Mouse (Mus musculus): ENCODE measurements around the gene Sla2. TPM values are rescaled to one million over a fixed set of nuclear protein-coding genes. Genes with fewer than 3 reads are reported as not detected.
"Not testable (repeated sequence)": the region's sequence is repeated elsewhere in the genome, so short reads cannot be mapped to it uniquely, and the experiment has no call there.

The Sla2 gene
- polyA plus RNA-seq, 1 experiment from 2014 or later, result 0.58 TPM

- Histone ChIP-seq H3K4me3 (replicated peaks) (no peak overlapping the region), H3K27me3 (replicated peaks) (no peaks in the 10 kb centered on the region), H3K9ac (no peak overlapping the region), H3K4me1 (no peaks in the 10 kb centered on the region), H3K36me3 (no peaks in the 10 kb centered on the region), H3K27ac (no peak overlapping the region), H3K9me3 (no peaks in the 10 kb centered on the region), H3K4me2 (no peak overlapping the region)
- 42% methylated on average over 2 of the region's 2 CpGs for WGBS
- no peak for ATAC-seq (ENCODE audit: insufficient read depth, low FRiP score, low read depth)
These were observed 32.8 kb upstream of the Sla2 start for GRCm38 (mm10) chr2:156919796-156920195.

GRCm38 (mm10) chr2:156919191-156919590 lies 32.2 kb upstream of the Sla2 start:
- H3K36me3 ChIP-seq, H3K27ac ChIP-seq: not testable (repeated sequence)

GRCm38 (mm10) chr2:156918562-156918961 lies 31.6 kb upstream of the Sla2 start:
- WGBS, result 54% methylated on average over 4 of the region's 4 CpGs
- no peak overlapping the region for H3K9ac ChIP-seq
- no peak for ATAC-seq (ENCODE audit: insufficient read depth, low FRiP score, low read depth)
- no peak overlapping the region for H3K4me3 ChIP-seq (replicated peaks)
- H3K9me3 ChIP-seq, result no peaks in the 10 kb centered on the region
- no peaks in the 10 kb centered on the region for H3K27me3 ChIP-seq (replicated peaks)
- no peak overlapping the region for H3K4me2 ChIP-seq
- H3K4me1 ChIP-seq, result no peaks in the 10 kb centered on the region
- H3K27ac ChIP-seq, result no peak overlapping the region
- H3K36me3 ChIP-seq, result no peaks in the 10 kb centered on the region

More at GRCm38 (mm10) chr2:156919191-156919590, 32.2 kb upstream of the Sla2 start:
- H3K27me3 ChIP-seq (replicated peaks); H3K4me3 ChIP-seq (replicated peaks); H3K4me2 ChIP-seq; H3K4me1 ChIP-seq; H3K9ac ChIP-seq; H3K9me3 ChIP-seq; ATAC-seq (ENCODE audit: insufficient read depth, low FRiP score, low read depth): not testable (repeated sequence)
- 86% methylated on average over 11 of the region's 11 CpGs for WGBS

GRCm38 (mm10) chr2:156916419-156917125 lies 29.6 kb upstream of the Sla2 start:
- Histone ChIP-seq H3K4me1 (no peaks in the 10 kb centered on the region), H3K4me2 (no peak overlapping the region), H3K27me3 (replicated peaks) (no peaks in the 10 kb centered on the region), H3K9ac (no peak overlapping the region), H3K27ac (no peak overlapping the region), H3K36me3 (no peaks in the 10 kb centered on the region), H3K9me3 (no peaks in the 10 kb centered on the region), H3K4me3 (replicated peaks) (no peak overlapping the region)
- no peak for ATAC-seq (ENCODE audit: insufficient read depth, low FRiP score, low read depth)
- 80% methylated on average over 3 of the region's 3 CpGs for WGBS

GRCm38 (mm10) chr2:156915559-156915958 lies 28.6 kb upstream of the Sla2 start:
- 69% methylated on average over 3 of the region's 3 CpGs for WGBS
- no peaks in the 10 kb centered on the region for H3K9me3 ChIP-seq
- H3K4me2 ChIP-seq, result no peak overlapping the region
- H3K27me3 ChIP-seq (replicated peaks), result no peaks in the 10 kb centered on the region
- no peaks in the 10 kb centered on the region for H3K4me1 ChIP-seq
- H3K4me3 ChIP-seq (replicated peaks), result no peak overlapping the region
- ATAC-seq (ENCODE audit: insufficient read depth, low FRiP score, low read depth), result no peak
- no peaks in the 10 kb centered on the region for H3K36me3 ChIP-seq
- no peak overlapping the region for H3K9ac ChIP-seq
- no peak overlapping the region for H3K27ac ChIP-seq

GRCm38 (mm10) chr2:156913191-156913590 lies 26.2 kb upstream of the Sla2 start:
- Histone ChIP-seq H3K36me3 (no peaks in the 10 kb centered on the region), H3K9ac (no peak overlapping the region), H3K9me3 (no peaks in the 10 kb centered on the region), H3K4me1 (no peaks in the 10 kb centered on the region), H3K4me2 (no peak overlapping the region), H3K27ac (no peak overlapping the region), H3K4me3 (replicated peaks) (no peak overlapping the region), H3K27me3 (replicated peaks) (no peaks in the 10 kb centered on the region)
- WGBS, result 58% methylated on average over 5 of the region's 5 CpGs
- no peak for ATAC-seq (ENCODE audit: insufficient read depth, low FRiP score, low read depth)

- H3K9me3 ChIP-seq; H3K27me3 ChIP-seq (replicated peaks); H3K27ac ChIP-seq; H3K9ac ChIP-seq; H3K36me3 ChIP-seq; ATAC-seq (ENCODE audit: insufficient read depth, low FRiP score, low read depth); H3K4me2 ChIP-seq; H3K4me3 ChIP-seq (replicated peaks); H3K4me1 ChIP-seq: not testable (repeated sequence)
- WGBS, result 31% methylated on average over 4 of the region's 4 CpGs
These were observed 18.9 kb upstream of the Sla2 start for GRCm38 (mm10) chr2:156905931-156906330.

- no peak overlapping the region for H3K4me2 ChIP-seq
- H3K4me3 ChIP-seq (replicated peaks), result no peak overlapping the region
- H3K4me1 ChIP-seq, result no peaks in the 10 kb centered on the region
- H3K9ac ChIP-seq, result no peak overlapping the region
- H3K27me3 ChIP-seq (replicated peaks), result no peaks in the 10 kb centered on the region
- H3K9me3 ChIP-seq, result no peaks in the 10 kb centered on the region
- no peak for ATAC-seq (ENCODE audit: insufficient read depth, low FRiP score, low read depth)
- WGBS, result 17% methylated on average over 6 of the region's 6 CpGs
- H3K36me3 ChIP-seq, result no peaks in the 10 kb centered on the region
- no peak overlapping the region for H3K27ac ChIP-seq
These were observed 18.2 kb upstream of the Sla2 start for GRCm38 (mm10) chr2:156904976-156905717.

GRCm38 (mm10) chr2:156903367-156903766 lies 16.4 kb upstream of the Sla2 start:
- Histone ChIP-seq H3K4me1 (no peaks in the 10 kb centered on the region), H3K4me2 (no peak overlapping the region), H3K9me3 (no peaks in the 10 kb centered on the region), H3K9ac (no peak overlapping the region), H3K36me3 (no peaks in the 10 kb centered on the region), H3K27ac (no peak overlapping the region), H3K27me3 (replicated peaks) (no peaks in the 10 kb centered on the region), H3K4me3 (replicated peaks) (no peak overlapping the region)
- ATAC-seq (ENCODE audit: insufficient read depth, low FRiP score, low read depth), result no peak
- WGBS, result 33% methylated on average over 2 of the region's 2 CpGs

GRCm38 (mm10) chr2:156902411-156902810 lies 15.4 kb upstream of the Sla2 start:
- not testable (repeated sequence) for H3K4me3 ChIP-seq (replicated peaks); H3K36me3 ChIP-seq; H3K27me3 ChIP-seq (replicated peaks); H3K9me3 ChIP-seq; H3K27ac ChIP-seq; ATAC-seq (ENCODE audit: insufficient read depth, low FRiP score, low read depth); H3K9ac ChIP-seq; H3K4me1 ChIP-seq; H3K4me2 ChIP-seq
- WGBS, result 67% methylated on average over 4 of the region's 4 CpGs

- Histone ChIP-seq H3K36me3 (no peaks in the 10 kb centered on the region), H3K4me2 (no peak overlapping the region), H3K27me3 (replicated peaks) (no peaks in the 10 kb centered on the region), H3K9me3 (no peaks in the 10 kb centered on the region), H3K27ac (no peak overlapping the region), H3K4me1 (no peaks in the 10 kb centered on the region), H3K9ac (no peak overlapping the region), H3K4me3 (replicated peaks) (no peak overlapping the region)
- whole genome bisulfite sequencing, result 64% methylated on average over 6 of the region's 6 CpGs
- no peak for ATAC-seq (ENCODE audit: insufficient read depth, low FRiP score, low read depth)
These were observed 14.9 kb upstream of the Sla2 start for GRCm38 (mm10) chr2:156901883-156902282.

GRCm38 (mm10) chr2:156901344-156901743 lies 14.4 kb upstream of the Sla2 start:
- WGBS, result 72% methylated on average over 2 of the region's 2 CpGs
- no peak overlapping the region for H3K4me2 ChIP-seq
- H3K9ac ChIP-seq, result no peak overlapping the region
- no peak overlapping the region for H3K4me3 ChIP-seq (replicated peaks)
- no peaks in the 10 kb centered on the region for H3K27me3 ChIP-seq (replicated peaks)
- no peak for ATAC-seq (ENCODE audit: insufficient read depth, low FRiP score, low read depth)
- H3K36me3 ChIP-seq, result no peaks in the 10 kb centered on the region
- H3K9me3 ChIP-seq, result no peaks in the 10 kb centered on the region
- no peaks in the 10 kb centered on the region for H3K4me1 ChIP-seq
- no peak overlapping the region for H3K27ac ChIP-seq

All from stomach, embryonic 15.5 days (tissue).